Mouse (Mus musculus): Measurements from ENCODE around the gene Chil1.

Gene Chil1

DNA sequence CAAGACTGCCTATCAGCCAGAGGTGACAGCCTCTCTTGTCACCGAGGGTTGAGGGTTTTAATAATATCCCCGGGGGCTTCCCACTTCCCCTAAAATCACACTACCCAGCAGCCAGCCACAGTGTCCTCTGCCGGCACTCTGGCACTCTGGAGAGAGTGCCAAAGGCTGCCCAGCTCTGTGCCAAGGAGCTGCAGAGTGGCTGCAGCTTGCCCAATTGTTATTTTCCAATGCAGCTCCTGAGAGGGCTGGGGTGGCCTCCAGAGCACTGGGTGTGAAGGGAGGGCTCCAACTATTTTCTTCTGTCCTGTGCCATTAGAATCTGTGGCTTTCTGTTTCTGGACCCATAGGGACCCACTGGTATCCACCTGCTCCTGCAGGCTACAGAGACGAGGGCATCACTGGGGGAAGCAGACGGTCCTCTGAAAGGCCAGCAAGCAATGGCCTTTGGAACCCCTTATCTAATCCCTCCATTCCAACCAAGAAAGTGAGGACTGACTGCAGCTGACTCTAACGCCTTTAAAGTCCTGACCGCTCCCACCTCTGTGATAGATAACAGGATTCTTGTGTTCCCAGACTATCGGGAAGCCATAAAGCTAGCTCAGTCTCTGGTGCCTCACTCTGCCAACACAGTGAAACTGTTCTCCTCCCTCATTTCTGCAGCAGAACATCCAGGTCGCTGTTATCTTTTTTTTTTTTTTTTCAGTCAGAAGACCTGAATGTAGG is 23.5 kb downstream of the Chil1 start:
- DNase-seq, result peak; percentile 76 to 80

DNA sequence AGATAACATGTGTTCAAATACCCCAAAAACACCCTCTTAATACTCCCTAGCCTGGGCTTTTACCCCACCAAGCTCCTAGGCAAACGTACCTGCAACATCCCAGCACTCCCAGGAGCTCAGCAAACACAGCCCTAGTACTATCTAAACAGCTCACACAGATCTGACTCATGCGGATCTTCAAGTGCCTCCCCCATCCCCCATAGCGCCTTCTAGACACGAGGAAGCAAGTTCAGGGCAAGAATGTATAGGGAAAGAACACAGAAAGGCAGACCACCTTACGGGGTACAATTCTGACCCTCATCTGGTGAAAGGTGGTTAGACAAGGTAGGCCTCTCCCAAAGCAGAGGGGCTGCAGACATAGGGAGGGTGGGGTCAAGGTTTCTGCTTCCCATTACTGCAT is 24.1 kb downstream of the Chil1 start:
- no peak for DNase-seq

DNA sequence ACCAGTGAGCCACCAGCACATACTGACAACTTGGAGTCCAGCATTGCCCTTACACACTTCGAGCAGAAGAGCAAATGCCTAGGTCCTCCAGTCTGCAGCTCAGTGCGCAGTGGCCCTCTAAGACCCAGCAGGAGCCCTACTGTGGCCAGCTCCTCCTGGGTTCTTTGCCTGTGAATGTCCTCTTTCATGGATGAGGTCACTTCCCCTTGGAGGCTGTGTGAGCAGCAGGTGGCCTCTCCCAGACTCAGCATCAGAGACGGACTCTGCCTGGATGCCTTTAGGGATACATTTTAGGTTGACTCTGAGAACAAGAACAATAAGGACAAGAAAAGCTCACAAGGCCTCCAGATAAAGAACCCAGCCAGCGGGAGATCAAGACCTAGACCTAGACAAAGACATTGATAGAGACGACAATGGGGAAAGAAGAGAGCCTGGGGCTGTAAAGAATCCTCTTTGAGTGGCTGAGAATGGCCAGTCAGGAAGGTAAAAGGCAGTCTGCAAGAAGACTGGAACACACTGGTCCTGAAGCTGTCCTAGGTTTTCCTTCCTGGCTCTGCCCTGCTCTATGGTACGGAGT is 28.3 kb downstream of the Chil1 start:
- no peak for DNase-seq

DNA sequence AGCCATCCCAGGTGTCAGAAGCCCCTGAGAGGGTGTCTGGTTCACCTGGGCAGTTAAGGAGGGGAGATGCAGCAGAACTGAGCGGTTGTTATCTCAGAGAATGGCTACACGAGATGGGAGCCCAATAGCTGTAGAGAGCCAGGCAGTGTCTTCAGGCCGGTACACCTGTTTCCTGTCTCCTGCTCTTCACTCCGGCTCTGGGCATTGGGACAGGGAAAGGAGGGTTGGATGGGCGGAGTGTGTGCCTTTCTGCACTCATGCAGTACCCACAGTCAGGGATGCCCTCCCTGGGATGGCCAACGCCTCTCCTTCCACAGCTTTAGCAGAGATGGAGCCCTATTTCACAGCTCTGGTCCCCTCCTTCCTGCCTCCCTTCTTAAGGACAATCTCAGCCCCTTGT is 29.1 kb downstream of the Chil1 start:
- no peak for DNase-seq

DNA sequence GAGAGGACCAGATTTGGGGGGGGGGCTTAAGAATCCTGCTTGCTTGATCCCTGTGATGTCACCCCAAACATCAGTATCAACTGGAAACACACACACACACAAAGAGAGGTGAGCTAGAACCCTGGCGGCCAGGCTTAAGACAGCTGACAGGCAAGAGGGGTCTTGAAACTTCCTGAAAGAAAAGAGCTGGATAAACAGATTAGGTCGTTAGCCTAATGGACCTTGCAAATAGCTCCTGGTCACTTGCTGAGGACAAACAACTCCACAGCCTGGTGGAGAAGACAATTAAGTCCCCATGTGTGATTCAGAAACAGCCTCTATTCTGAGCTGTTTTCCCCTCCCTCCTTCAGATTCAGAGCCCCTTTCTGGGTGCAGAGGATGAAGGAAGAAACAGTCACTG is 29.7 kb downstream of the Chil1 start:
- no peak for DNase-seq

DNA sequence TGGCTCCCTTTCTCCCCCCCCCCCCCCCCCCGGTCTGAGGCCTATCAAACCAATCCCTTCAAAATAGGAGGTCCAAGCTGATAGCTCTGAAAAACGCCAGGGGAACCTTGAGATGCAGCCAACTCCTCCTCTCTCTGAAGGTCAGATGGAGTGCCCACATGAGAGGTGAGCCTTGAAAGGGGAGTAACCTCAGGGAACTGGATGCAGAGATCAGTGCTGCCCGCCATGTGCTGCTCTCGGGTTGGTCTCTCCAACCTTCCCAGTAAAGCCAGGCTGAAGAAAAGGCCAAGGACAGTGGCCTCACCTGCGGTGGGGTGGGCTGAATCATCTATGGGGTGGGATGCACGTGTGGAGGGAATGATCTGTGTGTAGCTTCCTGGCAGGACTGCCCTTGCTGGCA is 30.4 kb downstream of the Chil1 start:
- no peak for DNase-seq

DNA sequence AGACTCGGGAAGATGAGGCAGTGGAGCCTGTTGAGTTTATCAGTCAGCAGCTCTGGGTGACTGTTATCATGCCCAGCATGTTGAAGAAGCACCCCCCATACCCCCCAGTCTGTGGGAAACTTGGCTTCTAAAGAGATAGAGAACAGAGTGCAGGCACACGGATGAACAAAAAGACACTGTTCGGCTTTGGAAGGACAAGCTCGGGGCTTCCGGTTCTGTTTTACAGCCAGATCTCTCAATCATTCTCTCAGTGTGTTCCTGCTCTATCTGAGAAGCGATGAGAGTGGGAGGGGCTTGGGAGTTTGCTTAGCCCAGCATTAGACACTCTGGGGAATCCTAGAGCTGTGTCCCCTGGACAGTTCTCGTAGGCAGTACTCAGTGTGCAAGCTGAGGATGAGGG is 31.4 kb downstream of the Chil1 start:
- DNase-seq, result no peak

DNA sequence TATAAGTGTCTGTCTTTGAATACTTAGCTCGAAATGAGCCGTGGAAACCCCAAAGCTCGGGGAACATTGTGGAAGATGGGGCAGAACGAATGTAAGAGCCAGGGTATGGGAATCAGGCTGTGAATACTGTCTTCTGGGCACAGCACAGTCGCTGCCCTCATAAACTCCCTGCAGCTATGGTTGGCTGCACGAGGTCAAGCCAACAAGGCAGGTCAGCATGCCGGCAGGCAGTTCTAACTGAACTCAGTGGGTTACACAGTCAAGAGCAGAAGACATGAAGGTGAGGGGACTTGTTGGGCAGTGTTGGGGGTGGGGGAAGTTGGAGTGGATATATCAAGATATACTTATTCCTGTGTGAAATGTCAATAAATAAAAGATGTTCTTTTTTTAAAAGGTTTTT is 33.1 kb downstream of the Chil1 start:
- no peak for DNase-seq

DNA sequence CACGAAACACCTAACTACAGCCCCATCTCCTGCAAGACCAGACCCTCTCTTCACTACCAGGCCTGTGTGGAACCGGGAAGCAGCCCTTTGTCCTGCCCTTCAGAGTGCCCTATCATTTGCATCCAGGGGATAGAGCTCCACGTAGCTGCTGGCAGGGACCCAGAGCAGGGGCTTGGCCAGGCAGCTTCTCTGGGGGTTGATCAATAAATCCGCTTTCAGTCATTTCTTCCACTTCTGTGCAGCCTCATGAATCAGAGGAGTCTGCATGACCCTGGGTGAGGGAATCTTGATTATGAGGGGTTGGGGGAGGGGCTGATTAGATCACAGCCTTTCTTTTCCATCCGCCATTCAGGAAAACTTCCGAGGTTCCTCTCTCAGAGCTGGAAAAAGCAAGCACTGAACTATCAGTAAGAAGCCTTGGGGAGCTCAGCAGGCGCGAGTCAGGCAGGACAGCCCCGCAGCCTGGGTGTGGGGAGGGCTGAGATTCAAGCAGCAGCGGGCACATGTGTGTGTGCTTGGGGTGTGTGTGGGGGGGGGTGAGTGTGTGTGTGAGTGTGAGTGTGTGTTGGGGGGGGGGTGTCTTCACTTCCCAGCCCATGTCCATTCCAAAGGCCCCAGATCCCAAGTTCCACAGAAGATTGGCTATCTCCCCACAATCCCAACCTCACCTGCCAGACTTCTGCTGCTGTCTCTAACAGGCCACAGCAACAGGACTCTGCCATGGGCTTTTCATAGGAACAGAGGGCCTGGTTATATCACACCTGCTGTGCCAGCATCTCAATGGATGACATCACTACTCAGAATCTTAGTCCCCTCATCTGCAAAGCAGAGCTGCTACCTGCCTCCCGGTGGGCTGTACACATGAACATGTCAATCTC is 34.0 kb downstream of the Chil1 start:
- no peak for DNase-seq

DNA sequence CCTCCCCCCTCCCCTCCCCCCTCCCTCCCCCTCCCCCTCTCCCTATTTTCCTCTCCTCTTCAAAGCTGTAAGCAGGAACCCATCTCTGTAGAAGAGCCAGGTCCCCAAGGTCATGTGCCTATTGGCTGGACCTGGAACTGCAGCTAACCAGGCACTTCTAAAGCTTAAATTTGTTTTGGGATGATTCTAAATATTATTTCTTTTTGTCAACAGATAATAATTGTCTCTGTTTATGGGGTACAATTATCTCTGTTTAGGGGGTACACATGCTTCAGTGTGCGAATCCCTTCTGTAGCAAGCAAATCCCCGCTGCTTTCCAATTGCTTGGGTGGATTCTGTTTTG is 34.6 kb downstream of the Chil1 start:
- DNase-seq, result no peak

DNA sequence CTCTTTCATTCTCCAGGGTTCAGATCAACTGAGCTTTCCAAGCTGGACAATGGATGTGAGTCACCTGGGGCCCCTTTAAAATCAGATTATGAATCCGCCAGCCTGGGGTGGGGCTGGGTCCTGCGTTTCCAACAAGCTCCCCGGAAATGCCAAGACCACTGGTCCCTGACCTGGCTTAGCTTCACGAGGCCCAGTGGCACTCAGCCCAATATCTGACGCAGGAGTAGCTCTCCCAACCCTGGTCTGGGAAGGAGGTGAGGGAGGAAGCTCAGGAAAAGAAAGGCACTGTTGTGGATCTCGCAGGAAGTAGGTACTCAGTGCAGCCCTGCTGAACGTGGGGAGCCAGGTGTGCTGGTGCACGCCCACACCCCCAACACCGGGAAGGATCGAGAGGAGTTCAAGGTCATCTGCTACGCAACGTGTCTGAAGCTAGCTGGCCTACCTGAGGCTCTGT is 35.1 kb downstream of the Chil1 start:
- DNase-seq, result no peak

DNA sequence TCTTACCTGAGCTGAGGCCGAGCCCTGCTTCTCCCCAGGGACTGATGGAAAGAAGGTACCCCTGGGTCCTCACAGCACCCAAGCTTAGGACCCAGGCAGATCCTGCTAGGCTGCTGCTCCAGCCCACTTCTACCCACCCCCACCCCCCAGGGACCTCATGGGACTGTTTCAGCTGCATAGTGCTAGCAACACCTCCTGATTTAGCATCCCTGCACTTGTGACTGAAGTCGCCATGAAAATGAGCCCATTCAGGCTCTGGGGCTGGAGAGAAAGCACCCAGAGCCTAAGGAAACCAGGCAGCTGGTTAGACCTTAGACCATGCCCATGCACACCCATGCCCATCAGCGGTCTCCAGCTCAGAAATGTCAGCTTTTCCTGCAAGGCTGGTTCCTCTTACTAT is 36.0 kb downstream of the Chil1 start:
- DNase-seq, result no peak

DNA sequence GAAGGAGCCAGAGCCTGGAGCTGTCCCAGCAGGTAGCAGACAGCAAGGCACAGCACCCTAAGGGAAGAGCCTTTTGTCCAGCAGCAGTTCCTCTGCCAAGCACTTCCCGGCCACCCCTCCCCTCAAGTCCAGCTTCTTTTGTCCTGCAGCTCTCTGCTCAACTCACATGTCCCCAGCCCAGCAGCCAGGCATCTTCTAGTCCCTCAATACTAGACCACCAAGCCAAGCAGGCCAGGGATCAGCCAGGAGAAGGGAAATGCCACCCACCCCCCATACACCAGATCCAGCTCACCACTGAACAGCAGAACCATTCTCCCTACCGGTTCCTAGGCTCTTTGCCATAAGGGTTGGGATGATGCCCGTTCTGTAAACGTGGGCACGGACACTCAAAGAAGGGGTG is 37.6 kb downstream of the Chil1 start:
- DNase-seq, result peak; percentile 46 to 66

DNA sequence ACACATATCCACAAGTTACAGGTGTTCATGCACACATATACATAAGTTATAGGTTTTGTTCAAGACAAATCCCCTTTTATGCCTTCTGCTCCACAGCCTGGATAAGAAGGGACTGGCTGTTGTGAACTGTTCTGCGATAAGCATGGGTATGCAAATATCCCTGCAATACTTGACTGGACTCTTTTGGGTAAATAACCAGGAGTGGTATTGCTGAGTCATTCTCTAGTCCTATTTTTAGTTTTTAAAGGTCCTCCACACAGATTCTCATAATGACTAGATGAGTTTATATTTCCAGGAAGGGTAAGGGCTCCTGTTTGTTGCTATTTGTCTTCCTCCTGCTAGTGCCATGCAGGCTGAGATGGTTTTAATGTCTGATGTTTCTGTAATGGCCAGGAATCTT is 39.2 kb downstream of the Chil1 start:
- no peak for DNase-seq

DNA sequence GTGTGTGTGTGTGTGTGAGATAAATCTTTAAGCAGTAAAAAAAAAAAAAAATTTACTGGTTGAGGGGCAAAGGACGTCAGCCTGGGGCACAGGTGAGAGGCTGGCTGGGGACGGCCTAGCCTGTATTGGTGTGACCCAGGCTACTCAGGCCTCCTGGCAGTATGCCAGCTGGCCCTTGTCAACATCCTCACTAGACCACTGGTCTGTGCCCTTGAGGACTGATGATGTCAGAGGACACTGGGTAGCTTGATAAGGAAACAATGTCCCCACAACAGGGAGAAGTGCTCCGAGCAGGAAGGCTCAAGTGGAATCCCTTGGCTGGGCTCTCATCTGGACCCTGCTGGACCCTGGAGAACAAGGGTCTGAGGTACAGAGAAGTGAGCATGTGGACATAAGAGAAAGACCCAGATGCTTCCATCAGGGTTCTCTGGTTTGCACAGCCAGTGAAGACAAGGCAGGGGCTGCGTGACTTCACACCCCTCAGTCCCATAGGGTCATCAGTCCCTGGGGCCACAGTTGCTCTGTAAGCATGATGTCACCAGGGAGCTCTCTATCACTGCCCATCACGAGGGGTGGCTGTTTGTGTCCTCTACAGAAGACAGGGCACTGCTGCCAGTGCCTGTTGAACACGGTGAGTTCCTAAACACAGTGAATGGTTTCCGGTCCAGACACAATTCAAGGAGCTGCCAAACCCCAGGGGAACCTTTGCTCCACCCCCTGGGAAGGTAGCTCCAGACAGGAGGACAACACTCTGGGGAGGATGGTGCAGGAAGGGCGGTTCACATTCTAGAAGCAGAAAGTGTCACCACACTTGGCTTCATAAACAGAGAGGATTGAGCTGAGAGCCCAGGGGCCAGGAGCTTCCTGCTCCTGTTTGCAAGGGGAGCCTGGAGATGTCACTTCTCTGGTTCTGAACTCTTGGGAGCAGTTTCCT is 40.4 kb downstream of the Chil1 start:
- no peak for DNase-seq

DNA sequence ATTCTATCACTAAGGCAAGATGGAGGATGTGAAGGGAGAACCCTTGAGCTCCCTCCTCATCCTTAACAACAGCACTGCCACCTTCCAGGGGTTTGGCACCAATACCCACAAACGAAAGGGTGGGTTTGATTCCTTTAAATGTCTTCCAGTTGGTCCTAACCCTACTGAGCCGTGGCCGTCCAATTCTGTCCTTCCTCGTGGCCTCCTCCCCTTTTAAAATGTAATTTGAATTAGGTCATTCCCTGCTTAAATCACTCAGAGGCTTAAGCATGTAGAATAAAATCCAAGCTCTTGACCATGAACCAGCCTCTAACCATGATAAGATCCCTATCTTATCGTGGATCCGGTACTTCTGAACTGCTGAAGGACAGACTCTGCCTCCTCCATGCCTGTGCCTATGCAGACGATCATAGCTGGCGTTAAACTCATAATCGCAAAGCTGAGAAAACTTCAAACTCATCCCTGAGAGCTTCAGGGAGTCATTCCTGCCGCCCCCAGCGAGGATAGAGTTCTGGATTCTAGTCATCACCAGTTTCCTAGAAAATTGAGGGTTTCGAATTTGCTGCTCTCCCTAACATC is 42.8 kb downstream of the Chil1 start:
- DNase-seq, result no peak

DNA sequence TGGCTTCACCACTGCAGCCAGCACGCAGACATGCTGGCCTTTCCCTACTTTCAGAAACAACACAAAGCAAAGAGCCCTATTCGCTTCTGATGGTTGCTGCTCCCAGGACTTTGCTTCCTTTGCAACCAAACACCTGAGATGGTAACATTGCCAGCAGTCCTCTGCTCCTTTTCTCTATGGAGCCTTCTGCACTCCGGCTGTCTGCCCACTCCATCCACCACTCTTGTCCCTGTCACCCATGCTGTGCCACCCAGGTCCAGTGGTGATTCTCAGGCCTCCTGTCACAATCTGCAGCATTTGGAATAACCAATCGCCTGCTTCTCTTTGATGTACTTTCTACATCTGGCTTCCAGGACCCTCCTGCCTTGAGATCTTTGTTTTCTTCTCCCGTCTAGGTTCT is 43.4 kb downstream of the Chil1 start:
- no peak for DNase-seq

DNA sequence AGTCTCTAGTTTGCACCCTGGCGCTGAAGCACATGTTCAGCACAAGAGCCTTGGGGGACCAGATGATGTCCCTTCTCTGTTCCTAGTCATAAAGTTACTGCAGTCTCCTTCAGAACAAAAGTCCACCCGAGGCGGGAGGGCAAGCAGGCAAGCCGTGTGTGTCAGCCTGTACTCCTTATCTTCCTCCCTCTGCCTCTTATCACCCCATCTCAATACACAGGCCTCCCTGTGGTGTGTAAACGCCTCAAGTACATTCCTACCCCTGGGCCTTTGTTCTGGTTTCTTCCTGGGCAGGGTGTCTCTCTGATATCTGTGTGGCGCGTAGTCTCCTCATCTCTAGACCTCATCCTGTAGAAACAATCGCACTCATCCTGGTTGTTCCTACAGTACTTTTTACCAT is 44.8 kb downstream of the Chil1 start:
- DNase-seq, result no peak

DNA sequence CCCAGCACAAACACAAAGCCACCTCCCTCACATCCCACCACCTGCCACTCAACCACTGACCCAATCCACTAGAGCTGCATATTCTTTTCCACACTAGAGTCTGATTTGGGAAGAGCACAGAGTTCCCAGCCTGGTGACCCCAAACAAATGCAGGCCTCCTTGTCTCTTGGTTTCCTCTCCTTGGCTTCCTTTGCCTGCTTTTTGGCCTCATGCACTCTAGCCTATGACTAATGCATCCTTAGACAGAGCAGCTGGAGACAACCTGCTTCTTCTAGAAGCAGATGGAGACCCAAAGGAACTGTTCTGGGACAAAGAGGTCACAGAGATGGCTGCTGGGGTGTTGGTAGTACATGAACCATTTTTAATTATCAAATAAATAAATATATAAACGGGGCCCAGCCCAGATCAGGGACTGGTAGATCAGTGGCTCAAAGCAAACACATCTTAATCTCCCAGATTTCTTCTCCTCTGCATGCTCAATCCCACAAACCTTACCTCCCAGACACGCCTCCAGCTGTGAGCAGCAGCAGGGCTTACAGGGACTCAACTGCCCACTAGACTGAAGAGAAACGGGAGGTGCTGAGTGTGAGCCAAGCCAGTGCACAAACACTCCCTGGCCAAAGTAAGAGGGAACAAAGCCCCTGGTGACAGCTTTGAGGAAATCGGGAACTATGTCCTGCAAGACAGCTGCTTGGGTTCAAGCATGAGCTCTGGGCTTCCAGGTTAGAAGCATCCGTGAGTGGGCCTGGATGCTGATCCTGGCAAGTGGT is 48.0 kb downstream of the Chil1 start:
- no peak for DNase-seq

DNA sequence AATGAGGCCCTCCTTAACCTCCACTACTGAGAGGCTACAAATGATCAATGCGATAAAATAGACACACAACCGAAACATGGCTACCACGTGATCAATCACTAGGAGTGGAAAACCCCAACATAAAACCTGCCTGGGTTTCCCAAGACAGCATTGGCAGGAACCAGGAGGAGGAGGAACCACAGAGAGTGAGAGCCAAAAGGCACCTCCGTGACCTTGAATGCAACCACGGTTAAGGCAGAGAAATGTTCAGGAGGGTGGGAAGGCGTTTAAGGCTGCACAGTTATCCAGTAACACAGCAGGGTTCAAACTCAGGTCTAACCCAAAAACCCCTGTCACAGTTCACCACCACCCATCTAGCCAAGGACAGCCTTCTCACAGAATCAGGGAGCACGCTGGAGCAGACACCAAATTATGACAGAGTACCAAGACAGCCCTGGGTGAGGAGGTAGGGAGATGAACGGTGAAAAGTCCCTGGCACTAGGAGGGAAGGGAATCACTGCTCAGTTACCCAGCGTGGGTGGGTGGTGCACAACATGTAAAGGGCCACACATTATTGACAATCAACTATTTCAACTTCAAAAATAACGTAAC is 48.8 kb downstream of the Chil1 start:
- no peak for DNase-seq

DNA sequence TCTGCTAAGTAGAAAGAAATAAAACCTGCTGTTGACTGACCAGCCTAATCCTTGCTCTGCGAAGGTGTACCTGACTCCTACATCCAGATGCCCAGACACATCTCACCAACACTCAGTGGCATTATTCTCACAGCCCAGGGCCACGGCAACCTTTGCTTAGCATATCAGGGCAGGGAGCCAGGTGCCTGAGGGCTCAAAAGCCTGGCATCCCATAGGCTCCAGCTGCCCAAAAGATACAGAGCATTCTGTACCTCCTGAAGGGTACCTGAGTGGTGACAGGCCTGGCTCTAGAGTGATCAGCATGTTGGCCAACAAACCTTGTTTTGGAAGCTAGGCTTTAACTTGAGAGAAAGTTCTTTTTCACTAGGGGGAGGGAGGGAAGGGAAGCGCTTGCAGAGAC is 49.3 kb downstream of the Chil1 start:
- DNase-seq, result peak; percentile 71 to 72

Data from cerebellum, postnatal 14 days (tissue).